Mouse (Mus musculus): ENCODE results near the gene Parva. TPM values are rescaled to one million over a fixed set of nuclear protein-coding genes. Genes with fewer than 3 reads are reported as not detected.

Gene Parva
- polyA plus RNA-seq, 1 experiment from 2014 or later = 13.2 TPM

- WGBS (ENCODE audit: insufficient replicate concordance) = 67% methylated on average over 7 of the region's 7 CpGs
Observed at GRCm38 (mm10) chr7:112482572-112482971, 55.3 kb downstream of the Parva start.

GRCm38 (mm10) chr7:112483382-112483781, 56.1 kb downstream of the Parva start:
- Histone ChIP-seq H3K9ac (no peak overlapping the region), H3K27ac (no peak overlapping the region), H3K27me3 (replicated peaks) (no peaks in the 10 kb centered on the region), H3K36me3 (no peaks in the 10 kb centered on the region), H3K4me2 (no peak overlapping the region), H3K4me1 (0 out of 2 replicates have a peak, but pooled peaks cover 3% of the 10 kb centered on the region), H3K4me3 (no peak overlapping the region), H3K9me3 (replicated peaks) (no peaks in the 10 kb centered on the region)
- ATAC-seq = no peak
- 29% methylated on average over 2 of the region's 2 CpGs for WGBS (ENCODE audit: insufficient replicate concordance)

More at GRCm38 (mm10) chr7:112482572-112482971, 55.3 kb downstream of the Parva start:
- Histone ChIP-seq H3K4me3 (no peak overlapping the region), H3K9ac (no peak overlapping the region), H3K4me2 (no peak overlapping the region), H3K27me3 (replicated peaks) (no peaks in the 10 kb centered on the region), H3K27ac (no peak overlapping the region), H3K9me3 (replicated peaks) (no peaks in the 10 kb centered on the region), H3K36me3 (no peaks in the 10 kb centered on the region), H3K4me1 (0 out of 2 replicates have a peak, but pooled peaks cover 3% of the 10 kb centered on the region)
- ATAC-seq = no peak

- 46% methylated on average over 2 of the region's 2 CpGs for WGBS (ENCODE audit: insufficient replicate concordance)
- no peak for ATAC-seq
- Histone ChIP-seq H3K4me2 (no peak overlapping the region), H3K9ac (no peak overlapping the region), H3K27ac (no peak overlapping the region), H3K36me3 (no peaks in the 10 kb centered on the region), H3K27me3 (replicated peaks) (no peaks in the 10 kb centered on the region), H3K4me3 (no peak overlapping the region), H3K4me1 (no peaks in the 10 kb centered on the region), H3K9me3 (replicated peaks) (no peaks in the 10 kb centered on the region)
Observed at GRCm38 (mm10) chr7:112490825-112491224, 63.5 kb downstream of the Parva start.

- H3K36me3 ChIP-seq = no peaks in the 10 kb centered on the region
- no peak overlapping the region for H3K9ac ChIP-seq
- no peaks in the 10 kb centered on the region for H3K9me3 ChIP-seq (replicated peaks)
- no peak overlapping the region for H3K4me2 ChIP-seq
- no peak for ATAC-seq
- H3K27me3 ChIP-seq (replicated peaks) = no peaks in the 10 kb centered on the region
- H3K4me3 ChIP-seq = no peak overlapping the region
- no peak overlapping the region for H3K27ac ChIP-seq
- 64% methylated on average over 1 of the region's 1 CpGs for WGBS (ENCODE audit: insufficient replicate concordance)
- H3K4me1 ChIP-seq = no peaks in the 10 kb centered on the region
Observed at GRCm38 (mm10) chr7:112491737-112492136, 64.4 kb downstream of the Parva start.

GRCm38 (mm10) chr7:112495950-112496349, 68.6 kb downstream of the Parva start:
- Histone ChIP-seq H3K36me3 (no peaks in the 10 kb centered on the region), H3K4me1 (peaks cover 11% of the 10 kb centered on the region), H3K9me3 (replicated peaks) (no peaks in the 10 kb centered on the region), H3K9ac (no peak overlapping the region), H3K27me3 (replicated peaks) (no peaks in the 10 kb centered on the region), H3K4me2 (no peak overlapping the region), H3K27ac (no peak overlapping the region), H3K4me3 (no peak overlapping the region)
- 68% methylated on average over 8 of the region's 8 CpGs for whole genome bisulfite sequencing (ENCODE audit: insufficient replicate concordance)
- ATAC-seq = no peak

- WGBS (ENCODE audit: insufficient replicate concordance) = 55% methylated on average over 7 of the region's 7 CpGs
- no peak overlapping the region for H3K9ac ChIP-seq
- H3K27me3 ChIP-seq (replicated peaks) = no peaks in the 10 kb centered on the region
- H3K4me1 ChIP-seq = peaks cover 12% of the 10 kb centered on the region
- ATAC-seq = no peak
- no peak overlapping the region for H3K4me3 ChIP-seq
- H3K4me2 ChIP-seq = no peak overlapping the region
- no peaks in the 10 kb centered on the region for H3K36me3 ChIP-seq
- H3K9me3 ChIP-seq (replicated peaks) = no peaks in the 10 kb centered on the region
- H3K27ac ChIP-seq = no peak overlapping the region
Observed at GRCm38 (mm10) chr7:112496921-112497320, 69.6 kb downstream of the Parva start.

- H3K4me3 ChIP-seq = no peak overlapping the region
- H3K4me2 ChIP-seq = no peak overlapping the region
- H3K9me3 ChIP-seq (replicated peaks) = no peaks in the 10 kb centered on the region
- H3K36me3 ChIP-seq = no peaks in the 10 kb centered on the region
- WGBS (ENCODE audit: insufficient replicate concordance) = 53% methylated on average over 9 of the region's 9 CpGs
- ATAC-seq = no peak
- H3K27ac ChIP-seq = no peak overlapping the region
- H3K27me3 ChIP-seq (replicated peaks) = no peaks in the 10 kb centered on the region
- H3K9ac ChIP-seq = no peak overlapping the region
- H3K4me1 ChIP-seq = peaks cover 17% of the 10 kb centered on the region
Observed at GRCm38 (mm10) chr7:112498591-112499301, 71.4 kb downstream of the Parva start.

GRCm38 (mm10) chr7:112499453-112500133, 72.3 kb downstream of the Parva start:
- Histone ChIP-seq H3K4me2 (no peak overlapping the region), H3K36me3 (no peaks in the 10 kb centered on the region), H3K9me3 (replicated peaks) (no peaks in the 10 kb centered on the region), H3K4me1 (peaks cover 17% of the 10 kb centered on the region), H3K27ac (no peak overlapping the region), H3K4me3 (no peak overlapping the region), H3K9ac (no peak overlapping the region), H3K27me3 (replicated peaks) (no peaks in the 10 kb centered on the region)
- no peak for ATAC-seq
- WGBS (ENCODE audit: insufficient replicate concordance) = 57% methylated on average over 10 of the region's 10 CpGs

- Histone ChIP-seq H3K9ac (no peak overlapping the region), H3K27ac (no peak overlapping the region), H3K4me3 (no peak overlapping the region), H3K27me3 (replicated peaks) (no peaks in the 10 kb centered on the region), H3K4me1 (peaks cover 17% of the 10 kb centered on the region), H3K9me3 (replicated peaks) (no peaks in the 10 kb centered on the region), H3K36me3 (no peaks in the 10 kb centered on the region), H3K4me2 (no peak overlapping the region)
- ATAC-seq = no peak
- WGBS (ENCODE audit: insufficient replicate concordance) = 23% methylated on average over 7 of the region's 7 CpGs
Observed at GRCm38 (mm10) chr7:112500134-112500490, 72.8 kb downstream of the Parva start.

- Histone ChIP-seq H3K9ac (no peak overlapping the region), H3K36me3 (no peaks in the 10 kb centered on the region), H3K9me3 (replicated peaks) (no peaks in the 10 kb centered on the region), H3K4me3 (no peak overlapping the region), H3K4me1 (peaks cover 17% of the 10 kb centered on the region), H3K27me3 (replicated peaks) (no peaks in the 10 kb centered on the region), H3K4me2 (no peak overlapping the region), H3K27ac (no peak overlapping the region)
- WGBS (ENCODE audit: insufficient replicate concordance) = 40% methylated on average over 18 of the region's 18 CpGs
- ATAC-seq = no peak
Observed at GRCm38 (mm10) chr7:112502050-112502809, 74.9 kb downstream of the Parva start.

GRCm38 (mm10) chr7:112502845-112503244, 75.5 kb downstream of the Parva start:
- WGBS (ENCODE audit: insufficient replicate concordance) = 46% methylated on average over 5 of the region's 5 CpGs
- H3K4me2 ChIP-seq = no peak overlapping the region
- no peaks in the 10 kb centered on the region for H3K36me3 ChIP-seq
- no peaks in the 10 kb centered on the region for H3K27me3 ChIP-seq (replicated peaks)
- no peak for ATAC-seq
- H3K27ac ChIP-seq = no peak overlapping the region
- no peak overlapping the region for H3K4me3 ChIP-seq
- H3K9ac ChIP-seq = no peak overlapping the region
- H3K4me1 ChIP-seq = peaks cover 17% of the 10 kb centered on the region
- H3K9me3 ChIP-seq (replicated peaks) = no peaks in the 10 kb centered on the region

GRCm38 (mm10) chr7:112503448-112503847, 76.1 kb downstream of the Parva start:
- no peaks in the 10 kb centered on the region for H3K36me3 ChIP-seq
- ATAC-seq = no peak
- no peak overlapping the region for H3K4me2 ChIP-seq
- H3K9me3 ChIP-seq (replicated peaks) = no peaks in the 10 kb centered on the region
- no peak overlapping the region for H3K9ac ChIP-seq
- WGBS (ENCODE audit: insufficient replicate concordance) = 60% methylated on average over 6 of the region's 6 CpGs
- H3K27ac ChIP-seq = no peak overlapping the region
- H3K27me3 ChIP-seq (replicated peaks) = no peaks in the 10 kb centered on the region
- H3K4me3 ChIP-seq = no peak overlapping the region
- peaks cover 13% of the 10 kb centered on the region for H3K4me1 ChIP-seq

Measured in liver, embryonic 12.5 days (tissue).